Mouse (Mus musculus): ENCODE measurements at regions not wholly inside any gene's neighbourhood (a gene's known extent, or its start where the extent isn't known, plus 50 kb on each side); places are given as distances from the start of the nearest gene placed in this dataset.
"Not testable (repeated sequence)": the region's sequence is repeated elsewhere in the genome, so short reads cannot be mapped to it uniquely, and the experiment has no call there.

DNA sequence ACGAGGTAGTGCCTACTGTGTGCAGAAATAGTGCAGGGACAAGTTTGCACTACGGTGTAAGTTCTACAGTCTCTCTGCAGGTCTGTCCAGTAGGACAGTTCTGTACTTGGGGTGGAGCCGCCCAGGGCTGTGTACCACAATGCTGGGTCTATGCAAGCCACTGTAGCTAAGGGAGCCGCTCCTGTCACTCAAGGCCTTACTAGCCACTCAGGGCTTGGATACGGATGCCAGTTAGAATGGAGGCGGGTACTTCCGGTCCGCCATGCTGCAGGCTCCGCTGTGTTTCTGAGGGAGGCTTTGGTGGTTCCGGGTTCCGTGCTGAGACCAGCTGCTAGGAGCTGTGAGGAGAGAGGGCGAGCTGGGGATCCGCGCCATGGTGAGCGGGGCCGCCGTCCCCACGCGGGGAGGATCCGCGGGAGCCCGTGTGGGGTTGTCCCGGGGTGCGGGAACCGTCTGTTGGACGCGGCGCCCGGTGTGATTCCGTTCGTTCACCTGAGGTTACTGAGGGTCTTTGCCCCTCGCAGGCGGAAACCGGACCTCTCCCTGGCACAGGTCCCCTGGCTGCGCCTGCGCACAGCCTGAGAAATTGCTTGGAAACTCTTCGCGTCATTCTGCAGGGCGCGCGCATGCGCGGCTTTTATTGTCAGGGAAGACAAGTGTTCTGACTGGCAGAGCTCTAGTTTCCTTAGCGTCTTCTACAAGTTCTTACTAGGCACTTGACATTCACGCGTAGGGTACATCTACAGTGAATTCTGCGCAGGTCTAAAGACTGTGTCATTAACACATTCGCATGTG is 51.0 kb upstream of the Zfp873 start:
- Histone ChIP-seq H3K9ac (replicated peaks) (0 out of 2 replicates have a peak overlapping the region, but pooled peaks have one; percentile 28), H3K4me2 (replicated peaks) (peak overlapping the region; percentile 49), H3K4me3 (replicated peaks) (peak overlapping the region; percentile 38), H3K36me3 (peaks cover 23% of the 10 kb centered on the region)
- not testable (repeated sequence) for H3K9me3 ChIP-seq; H3K27me3 ChIP-seq; H3K27ac ChIP-seq; H3K4me1 ChIP-seq (replicated peaks)
- 2% methylated on average over 14 of the region's 48 CpGs for WGBS
- ATAC-seq, result peak; percentile 100
